Mouse (Mus musculus) right cerebral cortex, adult 2 months (tissue): ENCODE data around the gene Ercc6.

Source experiments
- DNase-seq, 2 experiments: peaks; one replicate each; pipeline ENCODE4 v3.0.0; 2021 to 2022; ENCODE audit warnings: low spot score in 2 of 2

Gene Ercc6

GRCm38 (mm10) chr14:32513336-32514032, at the start of gene Ercc6:
TSS of gene Ercc6 (plus strand) at chr14:32513521.
- peak; percentile 90 to 94 for DNase-seq

GRCm38 (mm10) chr14:32464601-32465505, 48.5 kb upstream of the Ercc6 start, which contains the start of gene Slc18a3:
TSS of gene Slc18a3 (minus strand) at chr14:32464850.
- DNase-seq, result no peak

- DNase-seq, result no peak
These were observed 47.8 kb upstream of the Ercc6 start for GRCm38 (mm10) chr14:32465506-32465870.

GRCm38 (mm10) chr14:32465889-32466288, 47.4 kb upstream of the Ercc6 start, which contains the start of gene Chat:
TSS of gene Chat (minus strand) at chr14:32465989.
- no peak for DNase-seq

- no peak for DNase-seq
These were observed 45.7 kb upstream of the Ercc6 start for GRCm38 (mm10) chr14:32467606-32468005.

- peak; percentile 79 to 82 for DNase-seq
These were observed 40.3 kb upstream of the Ercc6 start for GRCm38 (mm10) chr14:32472996-32473395.

GRCm38 (mm10) chr14:32476559-32476958, 36.8 kb upstream of the Ercc6 start:
- DNase-seq, result no peak

GRCm38 (mm10) chr14:32477581-32477980, 35.7 kb upstream of the Ercc6 start:
- no peak for DNase-seq

- DNase-seq, result no peak
These were observed 31.3 kb upstream of the Ercc6 start for GRCm38 (mm10) chr14:32482061-32482460.

- DNase-seq, result peak; percentile 40 to 48
These were observed 20.8 kb upstream of the Ercc6 start for GRCm38 (mm10) chr14:32492521-32492920.

GRCm38 (mm10) chr14:32496115-32496850, 17.0 kb upstream of the Ercc6 start:
- DNase-seq, result no peak

GRCm38 (mm10) chr14:32501303-32501702, 12.0 kb upstream of the Ercc6 start:
- DNase-seq, result no peak

- DNase-seq, result no peak
These were observed 10.3 kb upstream of the Ercc6 start for GRCm38 (mm10) chr14:32502764-32503688.

- DNase-seq, result no peak
These were observed 9.4 kb upstream of the Ercc6 start for GRCm38 (mm10) chr14:32503897-32504296.

- no peak for DNase-seq
These were observed 7.0 kb upstream of the Ercc6 start for GRCm38 (mm10) chr14:32506329-32506728.

- no peak for DNase-seq
These were observed 6.1 kb upstream of the Ercc6 start for GRCm38 (mm10) chr14:32507216-32507615.

- DNase-seq, result no peak
These were observed 5.1 kb upstream of the Ercc6 start for GRCm38 (mm10) chr14:32508105-32508835.

- DNase-seq, result no peak
These were observed 3.8 kb upstream of the Ercc6 start for GRCm38 (mm10) chr14:32509443-32509961.

- no peak for DNase-seq
These were observed 409 bp upstream of the Ercc6 start for GRCm38 (mm10) chr14:32512912-32513311.

- DNase-seq, result no peak
These were observed 2.8 kb downstream of the Ercc6 start for GRCm38 (mm10) chr14:32516086-32516485.
